Mouse (Mus musculus) embryonic facial prominence, embryonic 12.5 days (tissue): Measurements from ENCODE around the gene Pdcd1lg2. TPM values are rescaled to one million over a fixed set of nuclear protein-coding genes. Genes with fewer than 3 reads are reported as not detected.
A peak's percentile ranks its signal among the peaks of the same experiment; 100 is the strongest.

Source experiments
- ATAC-seq: fragments of 200-750 bp; cut with Nextera tagmentation; 2 replicates; pipeline ENCODE4 v1.8.0; 2017; ENCODE audit not compliant: insufficient number of reproducible peaks, insufficient read depth, low FRiP score, low TSS enrichment
- H3K27ac ChIP-seq: fragments of 300-500 bp; sonication (generic); 2 replicates; pipeline ENCODE4 v1.5.1; 2016; ENCODE audit warnings: mild to moderate bottlenecking
- H3K27me3 ChIP-seq: fragments of 300-500 bp; sonication (generic); 2 replicates; pipeline ENCODE4 v1.6.1; 2016; ENCODE audit warnings: mild to moderate bottlenecking, moderate library complexity
- H3K36me3 ChIP-seq: fragments of 300-500 bp; sonication (generic); 2 replicates; pipeline ENCODE4 v1.6.1; 2016; ENCODE audit warnings: mild to moderate bottlenecking
- H3K4me1 ChIP-seq: fragments of 300-500 bp; sonication (generic); 2 replicates; pipeline ENCODE4 v1.6.1; 2016
- H3K4me2 ChIP-seq: fragments of 300-500 bp; sonication (generic); replicated peaks from 2 replicates; pipeline ENCODE4 v1.6.1; 2016; ENCODE audit warnings: mild to moderate bottlenecking, moderate library complexity
- H3K4me3 ChIP-seq: fragments of 300-500 bp; sonication (generic); 2 replicates; pipeline ENCODE4 v1.5.1; 2016; ENCODE audit warnings: mild to moderate bottlenecking
- H3K9ac ChIP-seq: fragments of 300-500 bp; sonication (generic); 2 replicates; pipeline ENCODE4 v1.6.1; 2016; ENCODE audit warnings: mild to moderate bottlenecking, moderate library complexity
- H3K9me3 ChIP-seq: fragments of 300-500 bp; sonication (generic); 2 replicates; pipeline ENCODE4 v1.6.1; 2016; ENCODE audit warnings: mild to moderate bottlenecking, moderate library complexity
- WGBS: fragments of 180-500 bp; shearing (Covaris S2); methylation state at CpG from one replicate; pipeline ENCODE4 v1.1.7; 2016; 5-methylcytosine and 5-hydroxymethylcytosine counted together
- polyA plus RNA-seq: library from polyadenylated mRNA; unstranded; fragments of >200 nt; fragmentation: Nextera tagmentation; extraction: Ambion mirVana; gene quantifications from 2 replicates; pipeline ENCODE4 v1.2.1, GENCODE M21; 2016

Gene Pdcd1lg2
- polyA plus RNA-seq, 1 experiment from 2014 or later = 0.15 TPM

- H3K4me1 ChIP-seq = no peaks in the 10 kb centered on the region
- H3K27ac ChIP-seq = no peak overlapping the region
- H3K9ac ChIP-seq = no peak overlapping the region
- ATAC-seq = no peak
- H3K36me3 ChIP-seq = no peaks in the 10 kb centered on the region
- 68% methylated on average over 3 of the region's 3 CpGs for WGBS
- H3K4me2 ChIP-seq = no peak overlapping the region
- H3K4me3 ChIP-seq = no peak overlapping the region
- H3K9me3 ChIP-seq = no peaks in the 10 kb centered on the region
- no peaks in the 10 kb centered on the region for H3K27me3 ChIP-seq
These were observed 79.1 kb downstream of the Pdcd1lg2 start for GRCm38 (mm10) chr19:29489785-29490284.

GRCm38 (mm10) chr19:29491467-29491866 is 80.7 kb downstream of the Pdcd1lg2 start:
- no peaks in the 10 kb centered on the region for H3K27me3 ChIP-seq
- no peak overlapping the region for H3K9ac ChIP-seq
- ATAC-seq = no peak
- 62% methylated on average over 9 of the region's 9 CpGs for WGBS
- H3K4me1 ChIP-seq = no peaks in the 10 kb centered on the region
- no peaks in the 10 kb centered on the region for H3K9me3 ChIP-seq
- no peak overlapping the region for H3K27ac ChIP-seq
- no peak overlapping the region for H3K4me3 ChIP-seq
- H3K4me2 ChIP-seq = no peak overlapping the region
- H3K36me3 ChIP-seq = no peaks in the 10 kb centered on the region

- Histone ChIP-seq H3K4me1 (no peaks in the 10 kb centered on the region), H3K27me3 (no peaks in the 10 kb centered on the region), H3K27ac (no peak overlapping the region), H3K4me3 (no peak overlapping the region), H3K4me2 (no peak overlapping the region), H3K36me3 (no peaks in the 10 kb centered on the region), H3K9ac (no peak overlapping the region), H3K9me3 (no peaks in the 10 kb centered on the region)
- 73% methylated on average over 4 of the region's 4 CpGs for WGBS
- no peak for ATAC-seq
These were observed 83.7 kb downstream of the Pdcd1lg2 start for GRCm38 (mm10) chr19:29494454-29494853.

GRCm38 (mm10) chr19:29496001-29496597 is 85.4 kb downstream of the Pdcd1lg2 start:
- no peak for ATAC-seq
- no peak overlapping the region for H3K27ac ChIP-seq
- WGBS = 52% methylated on average over 6 of the region's 6 CpGs

GRCm38 (mm10) chr19:29496786-29497557 is 86.3 kb downstream of the Pdcd1lg2 start:
- Histone ChIP-seq H3K4me2 (no peak overlapping the region), H3K4me1 (no peaks in the 10 kb centered on the region), H3K4me3 (no peak overlapping the region), H3K27ac (no peak overlapping the region), H3K9me3 (no peaks in the 10 kb centered on the region), H3K9ac (no peak overlapping the region), H3K27me3 (no peaks in the 10 kb centered on the region), H3K36me3 (no peaks in the 10 kb centered on the region)
- no peak for ATAC-seq
- WGBS = 80% methylated on average over 7 of the region's 7 CpGs

More at GRCm38 (mm10) chr19:29496001-29496597, 85.4 kb downstream of the Pdcd1lg2 start:
- Histone ChIP-seq H3K36me3 (no peaks in the 10 kb centered on the region), H3K9ac (no peak overlapping the region), H3K27me3 (no peaks in the 10 kb centered on the region), H3K9me3 (no peaks in the 10 kb centered on the region), H3K4me2 (no peak overlapping the region), H3K4me1 (no peaks in the 10 kb centered on the region), H3K4me3 (no peak overlapping the region)

GRCm38 (mm10) chr19:29497874-29498273 is 87.2 kb downstream of the Pdcd1lg2 start:
- H3K4me2 ChIP-seq = no peak overlapping the region
- H3K9ac ChIP-seq = no peak overlapping the region
- no peak overlapping the region for H3K4me3 ChIP-seq
- no peak for ATAC-seq
- H3K4me1 ChIP-seq = no peaks in the 10 kb centered on the region
- H3K27ac ChIP-seq = no peak overlapping the region
- H3K27me3 ChIP-seq = no peaks in the 10 kb centered on the region
- H3K9me3 ChIP-seq = no peaks in the 10 kb centered on the region
- WGBS = 88% methylated on average over 7 of the region's 7 CpGs
- H3K36me3 ChIP-seq = no peaks in the 10 kb centered on the region

- no peak for ATAC-seq
- Histone ChIP-seq H3K27ac (no peak overlapping the region), H3K36me3 (no peaks in the 10 kb centered on the region), H3K4me2 (no peak overlapping the region), H3K9me3 (no peaks in the 10 kb centered on the region), H3K9ac (no peak overlapping the region), H3K4me1 (no peaks in the 10 kb centered on the region), H3K4me3 (no peak overlapping the region), H3K27me3 (no peaks in the 10 kb centered on the region)
- 78% methylated on average over 6 of the region's 6 CpGs for WGBS
These were observed 88.2 kb downstream of the Pdcd1lg2 start for GRCm38 (mm10) chr19:29498842-29499456.

- H3K27ac ChIP-seq = no peak overlapping the region
- H3K4me2 ChIP-seq = no peak overlapping the region
- ATAC-seq = no peak
- no peak overlapping the region for H3K4me3 ChIP-seq
- 56% methylated on average over 1 of the region's 1 CpGs for WGBS
- H3K4me1 ChIP-seq = no peaks in the 10 kb centered on the region
- H3K27me3 ChIP-seq = no peaks in the 10 kb centered on the region
- no peak overlapping the region for H3K9ac ChIP-seq
- H3K9me3 ChIP-seq = no peaks in the 10 kb centered on the region
- H3K36me3 ChIP-seq = no peaks in the 10 kb centered on the region
These were observed 89.6 kb downstream of the Pdcd1lg2 start for GRCm38 (mm10) chr19:29500333-29500732.

GRCm38 (mm10) chr19:29501106-29501505 is 90.4 kb downstream of the Pdcd1lg2 start:
- 38% methylated on average over 11 of the region's 11 CpGs for WGBS
- ATAC-seq = no peak
- H3K36me3 ChIP-seq = no peaks in the 10 kb centered on the region
- no peaks in the 10 kb centered on the region for H3K4me1 ChIP-seq
- H3K27me3 ChIP-seq = no peaks in the 10 kb centered on the region
- H3K9ac ChIP-seq = no peak overlapping the region
- H3K4me3 ChIP-seq = no peak overlapping the region
- H3K9me3 ChIP-seq = no peaks in the 10 kb centered on the region; the same call in 1 of the 2 replicates
- H3K27ac ChIP-seq = no peak overlapping the region
- H3K4me2 ChIP-seq = peak overlapping the region; percentile 35

- Histone ChIP-seq H3K36me3 (no peaks in the 10 kb centered on the region), H3K4me3 (no peak overlapping the region), H3K4me1 (no peaks in the 10 kb centered on the region), H3K27me3 (no peaks in the 10 kb centered on the region), H3K4me2 (peak overlapping the region; percentile 35; the same call in 1 of the 2 replicates), H3K9ac (no peak overlapping the region), H3K27ac (no peak overlapping the region), H3K9me3 (no peaks in the 10 kb centered on the region; the same call in 1 of the 2 replicates)
- no peak for ATAC-seq
- 9% methylated on average over 6 of the region's 6 CpGs for WGBS
These were observed 90.8 kb downstream of the Pdcd1lg2 start for GRCm38 (mm10) chr19:29501507-29501906.

- Histone ChIP-seq H3K27ac (no peak overlapping the region), H3K4me1 (no peaks in the 10 kb centered on the region), H3K27me3 (no peaks in the 10 kb centered on the region), H3K9me3 (no peaks in the 10 kb centered on the region; the same call in 1 of the 2 replicates), H3K9ac (no peak overlapping the region), H3K4me2 (no peak overlapping the region), H3K4me3 (no peak overlapping the region), H3K36me3 (no peaks in the 10 kb centered on the region)
- ATAC-seq = no peak
- 87% methylated on average over 2 of the region's 2 CpGs for WGBS
These were observed 93.4 kb downstream of the Pdcd1lg2 start for GRCm38 (mm10) chr19:29504131-29504530.
